Mouse (Mus musculus) megakaryocyte, adult 5-6 weeks (primary cell): ENCODE measurements at regions not wholly inside any gene's neighbourhood (a gene's known extent, or its start where the extent isn't known, plus 50 kb on each side); places are given as distances from the start of the nearest gene placed in this dataset.

Experiments used
- ATAC-seq: 2 replicates; pipeline ENCODE4 v1.8.0; 2016; ENCODE audit warnings: mild to moderate bottlenecking, inconsistent platforms; ENCODE audit not compliant: poor library complexity, severe bottlenecking

DNA sequence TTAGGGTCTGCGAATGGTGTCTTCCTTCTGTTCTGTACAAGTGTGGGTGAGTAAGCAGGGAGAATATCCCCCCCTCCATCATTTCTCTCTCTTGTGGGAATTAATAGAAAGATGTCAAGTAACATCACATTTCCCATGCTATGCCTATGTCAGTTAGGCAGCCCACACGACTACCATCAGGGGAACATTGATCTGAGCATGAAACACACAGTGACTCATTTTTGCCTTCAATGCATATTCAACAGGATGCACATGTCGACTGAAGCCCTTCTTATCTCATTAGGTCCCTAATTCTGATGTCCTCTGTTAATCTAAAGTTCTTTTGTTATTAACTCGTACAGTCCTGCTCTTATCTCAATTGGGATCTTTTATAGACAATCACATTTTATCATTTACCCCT is 60.4 kb upstream of the Samsn1 start:
- no peak for ATAC-seq

GRCm38 (mm10) chr16:76079761-76080502 is 57.9 kb upstream of the Samsn1 start:
- no peak for ATAC-seq

- ATAC-seq = peak; percentile 34
These were observed 56.1 kb upstream of the Samsn1 start for GRCm38 (mm10) chr16:76078219-76078618.

DNA sequence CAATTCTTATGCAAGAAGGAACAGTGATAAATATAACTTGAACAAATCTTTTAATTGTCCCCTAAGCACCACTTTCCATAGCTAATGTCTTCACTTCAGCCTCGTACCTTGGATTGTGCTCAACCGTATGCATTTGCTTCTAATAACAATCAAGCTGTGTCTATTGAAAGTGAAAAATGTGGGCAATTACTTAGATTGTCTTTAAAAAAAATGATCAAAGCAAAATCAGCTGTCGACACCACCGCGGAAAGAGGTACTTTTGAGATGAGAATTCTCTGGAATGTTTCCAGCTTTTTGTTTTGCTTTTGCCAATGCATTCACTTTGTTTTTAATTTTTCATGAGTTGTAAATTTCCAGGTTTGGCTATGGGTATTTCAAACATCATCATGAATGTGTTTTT is 54.1 kb upstream of the Samsn1 start:
- ATAC-seq = no peak
